Mouse (Mus musculus) midbrain, embryonic 14.5 days (tissue): ENCODE data around the gene Cyfip1. TPM values are rescaled to one million over a fixed set of nuclear protein-coding genes. Genes with fewer than 3 reads are reported as not detected.

Experiments
- ATAC-seq: fragments of 200-750 bp; cut with Nextera tagmentation; 2 replicates; pipeline ENCODE4 v1.8.0; 2017; ENCODE audit warnings: moderate number of reproducible peaks, moderate library complexity; ENCODE audit not compliant: low FRiP score, low TSS enrichment
- DNase-seq: peaks from one replicate; pipeline ENCODE4 v3.0.0-alpha.2; 2015
- H3K27ac ChIP-seq: fragments of 300-500 bp; sonication (generic); replicated peaks from 2 replicates; pipeline ENCODE4 v1.5.1; 2014; ENCODE audit warnings: mild to moderate bottlenecking, low read depth, low read length, moderate library complexity
- H3K27me3 ChIP-seq: fragments of 300-500 bp; sonication (generic); 2 replicates; pipeline ENCODE4 v1.6.1; 2014; ENCODE audit warnings: low read length, control low read depth, mixed read lengths; ENCODE audit not compliant: control insufficient read depth, insufficient read depth
- H3K36me3 ChIP-seq: fragments of 300-500 bp; sonication (generic); 2 replicates; pipeline ENCODE4 v1.6.1; 2014; ENCODE audit warnings: low read length, control low read depth; ENCODE audit not compliant: control insufficient read depth, insufficient read depth
- H3K4me1 ChIP-seq: fragments of 300-500 bp; sonication (generic); 2 replicates; pipeline ENCODE4 v1.6.1; 2014; ENCODE audit warnings: mild to moderate bottlenecking, antibody characterized with exemption, low read length, control low read depth; ENCODE audit not compliant: control insufficient read depth, insufficient read depth
- H3K4me2 ChIP-seq: fragments of 300-500 bp; sonication (generic); 2 replicates; pipeline ENCODE4 v1.6.1; 2014; ENCODE audit warnings: mild to moderate bottlenecking, low read length, moderate library complexity
- H3K4me3 ChIP-seq: fragments of 300-500 bp; sonication (generic); replicated peaks from 2 replicates; pipeline ENCODE4 v1.5.1; 2014; ENCODE audit warnings: low read depth, low read length
- H3K9ac ChIP-seq: fragments of 300-500 bp; sonication (generic); replicated peaks from 2 replicates; pipeline ENCODE4 v1.6.1; 2014; ENCODE audit warnings: mild to moderate bottlenecking, low read length, moderate library complexity
- H3K9me3 ChIP-seq: fragments of 300-500 bp; sonication (generic); 2 replicates; pipeline ENCODE4 v1.6.1; 2016; ENCODE audit warnings: low read length, control low read depth, mixed read lengths; ENCODE audit not compliant: control insufficient read depth
- WGBS: fragments of 180-500 bp; shearing (Covaris S2); extraction: QIAGEN DNeasy Blood & Tissue Kit; methylation state at CpG from one replicate; pipeline ENCODE4 v1.1.7; 2014; 5-methylcytosine and 5-hydroxymethylcytosine counted together
- polyA plus RNA-seq: library from polyadenylated mRNA; unstranded; fragments of >200 nt; fragmentation: Nextera tagmentation; extraction: Ambion mirVana; gene quantifications from 2 replicates; pipeline ENCODE4 v1.2.1, GENCODE M21; 2014

Cyfip1 gene
- polyA plus RNA-seq, 1 experiment from 2014 or later = 55.1 TPM

GRCm38 (mm10) chr7:55935025-55935424 lies 93.5 kb downstream of the Cyfip1 start:
- WGBS = 96% methylated on average over 2 of the region's 2 CpGs
- Histone ChIP-seq H3K27me3 (no peaks in the 10 kb centered on the region), H3K4me3 (no peak overlapping the region), H3K36me3 (peaks cover 16% of the 10 kb centered on the region), H3K27ac (no peak overlapping the region), H3K4me2 (no peak overlapping the region), H3K4me1 (no peaks in the 10 kb centered on the region), H3K9ac (no peak overlapping the region), H3K9me3 (no peaks in the 10 kb centered on the region)
- DNase-seq = no peak
- ATAC-seq = no peak

GRCm38 (mm10) chr7:55938341-55938740 lies 96.8 kb downstream of the Cyfip1 start:
- WGBS = 93% methylated on average over 4 of the region's 4 CpGs
- no peak for ATAC-seq

GRCm38 (mm10) chr7:55956054-55956453 lies 114.5 kb downstream of the Cyfip1 start:
- H3K9me3 ChIP-seq = no peaks in the 10 kb centered on the region
- no peaks in the 10 kb centered on the region for H3K27me3 ChIP-seq
- 99% methylated on average over 2 of the region's 2 CpGs for WGBS
- no peak for DNase-seq
- peaks cover 2% of the 10 kb centered on the region for H3K4me1 ChIP-seq
- H3K27ac ChIP-seq = no peak overlapping the region
- H3K4me2 ChIP-seq = no peak overlapping the region
- ATAC-seq = no peak
- no peak overlapping the region for H3K9ac ChIP-seq
- H3K36me3 ChIP-seq = no peaks in the 10 kb centered on the region
- H3K4me3 ChIP-seq = no peak overlapping the region

More at GRCm38 (mm10) chr7:55938341-55938740, 96.8 kb downstream of the Cyfip1 start:
- no peak overlapping the region for H3K4me2 ChIP-seq
- H3K4me1 ChIP-seq = no peaks in the 10 kb centered on the region
- no peak overlapping the region for H3K9ac ChIP-seq
- H3K36me3 ChIP-seq = no peaks in the 10 kb centered on the region
- no peak for DNase-seq
- no peaks in the 10 kb centered on the region for H3K27me3 ChIP-seq
- H3K4me3 ChIP-seq = no peak overlapping the region
- no peak overlapping the region for H3K27ac ChIP-seq
- H3K9me3 ChIP-seq = no peaks in the 10 kb centered on the region

GRCm38 (mm10) chr7:55957178-55957577 lies 115.6 kb downstream of the Cyfip1 start:
- peaks cover 3% of the 10 kb centered on the region for H3K4me1 ChIP-seq
- ATAC-seq (no peak), DNase-seq (no peak)
- no peaks in the 10 kb centered on the region for H3K36me3 ChIP-seq
- no peak overlapping the region for H3K9ac ChIP-seq
- no peak overlapping the region for H3K27ac ChIP-seq
- H3K4me3 ChIP-seq = no peak overlapping the region
- WGBS = 98% methylated on average over 3 of the region's 3 CpGs
- no peaks in the 10 kb centered on the region for H3K27me3 ChIP-seq
- no peaks in the 10 kb centered on the region for H3K9me3 ChIP-seq
- no peak overlapping the region for H3K4me2 ChIP-seq

- Histone ChIP-seq H3K4me1 (peaks cover 6% of the 10 kb centered on the region), H3K9ac (no peak overlapping the region), H3K4me3 (no peak overlapping the region), H3K9me3 (no peaks in the 10 kb centered on the region), H3K4me2 (no peak overlapping the region), H3K27me3 (no peaks in the 10 kb centered on the region), H3K36me3 (no peaks in the 10 kb centered on the region), H3K27ac (no peak overlapping the region)
- DNase-seq (no peak), ATAC-seq (no peak)
- WGBS = 96% methylated on average over 4 of the region's 4 CpGs
Measured at GRCm38 (mm10) chr7:55957916-55958315, 116.4 kb downstream of the Cyfip1 start.

GRCm38 (mm10) chr7:55959801-55960200 lies 118.3 kb downstream of the Cyfip1 start:
- Histone ChIP-seq H3K27ac (no peak overlapping the region), H3K27me3 (no peaks in the 10 kb centered on the region), H3K9me3 (no peaks in the 10 kb centered on the region), H3K4me3 (no peak overlapping the region), H3K9ac (no peak overlapping the region), H3K4me2 (no peak overlapping the region), H3K4me1 (peaks cover 10% of the 10 kb centered on the region), H3K36me3 (no peaks in the 10 kb centered on the region)
- ATAC-seq (no peak), DNase-seq (no peak)
- WGBS = 97% methylated on average over 3 of the region's 3 CpGs

- Histone ChIP-seq H3K27ac (no peak overlapping the region), H3K4me1 (peaks cover 10% of the 10 kb centered on the region), H3K36me3 (no peaks in the 10 kb centered on the region), H3K27me3 (no peaks in the 10 kb centered on the region), H3K4me3 (no peak overlapping the region), H3K4me2 (no peak overlapping the region), H3K9me3 (no peaks in the 10 kb centered on the region), H3K9ac (no peak overlapping the region; the same call in 1 of the 2 replicates)
- 98% methylated on average over 1 of the region's 1 CpGs for WGBS
- DNase-seq (no peak), ATAC-seq (no peak)
Measured at GRCm38 (mm10) chr7:55960506-55960905, 119.0 kb downstream of the Cyfip1 start.

- WGBS = under 1% methylated on average over 70 of the region's 70 CpGs
- ATAC-seq = peak; percentile 98
- H3K36me3 ChIP-seq = no peaks in the 10 kb centered on the region
Measured at GRCm38 (mm10) chr7:55962004-55962908, 120.7 kb downstream of the Cyfip1 start, which contains the start of gene Nipa2. Nipa2 (minus strand) TSS chr7:55962476.

More at GRCm38 (mm10) chr7:55962004-55962908, 120.7 kb downstream of the Cyfip1 start, which contains the start of gene Nipa2:
- DNase-seq = peak; percentile 96
- peak within 1 kb of the TSS; percentile 92 for H3K9ac ChIP-seq
- H3K4me3 ChIP-seq = peak within 1 kb of the TSS; percentile 97
- peak within 1 kb of the TSS; percentile 73 for H3K4me2 ChIP-seq
- H3K9me3 ChIP-seq = no peaks in the 10 kb centered on the region
- peak within 1 kb of the TSS; percentile 87 for H3K27ac ChIP-seq
- H3K4me1 ChIP-seq = peaks cover 10% of the 10 kb centered on the region
- no peaks in the 10 kb centered on the region for H3K27me3 ChIP-seq
